Mouse (Mus musculus) thymus, postnatal 14 days (tissue): ENCODE results near the gene Arfip1.
A peak's percentile ranks its signal among the peaks of the same experiment; 100 is the strongest.
"Not testable (repeated sequence)": the region's sequence is repeated elsewhere in the genome, so short reads cannot be mapped to it uniquely, and the experiment has no call there.

Source experiments
- DNase-seq: peaks from one replicate; pipeline ENCODE4 v3.0.0; 2021

Arfip1 gene

DNA sequence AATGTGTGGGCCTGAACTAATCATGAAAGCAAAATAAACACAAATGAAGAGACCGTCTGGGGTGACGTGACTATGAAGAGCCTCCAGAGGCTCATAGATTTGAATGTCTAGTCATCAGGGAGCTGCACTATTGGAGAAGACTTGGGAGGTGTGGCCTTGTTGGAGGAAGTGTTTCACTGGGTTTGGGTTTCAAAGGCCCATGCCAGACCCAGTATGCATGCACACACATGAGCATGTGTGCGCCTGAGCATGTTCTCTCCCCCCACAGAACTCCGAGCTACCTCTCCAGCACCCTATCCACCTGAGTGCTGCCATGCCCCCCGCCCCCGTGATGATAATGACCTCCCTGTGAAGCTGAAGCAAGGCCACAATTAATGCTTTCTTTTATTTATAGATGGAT lies 12.8 kb downstream of the Arfip1 start:
- no peak for DNase-seq

DNA sequence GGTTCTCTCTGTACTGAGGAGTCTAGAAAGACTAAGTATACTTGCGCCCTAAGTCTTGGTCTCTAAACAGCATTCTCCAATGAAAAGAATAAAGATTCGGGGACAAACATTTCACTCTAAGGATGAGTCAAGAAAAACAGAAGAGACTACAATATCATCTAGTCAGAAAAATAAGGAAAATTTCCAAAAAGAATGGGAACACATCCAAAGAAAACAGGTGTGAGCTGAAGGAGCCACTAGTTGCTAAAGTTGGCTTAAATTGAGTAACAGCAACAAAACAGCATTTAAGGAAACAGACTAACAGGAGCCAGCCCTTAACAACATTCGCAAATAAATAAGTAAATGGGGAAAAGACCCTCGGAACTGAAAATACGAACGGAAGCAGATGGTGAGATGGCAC lies 13.9 kb downstream of the Arfip1 start:
- DNase-seq = no peak

DNA sequence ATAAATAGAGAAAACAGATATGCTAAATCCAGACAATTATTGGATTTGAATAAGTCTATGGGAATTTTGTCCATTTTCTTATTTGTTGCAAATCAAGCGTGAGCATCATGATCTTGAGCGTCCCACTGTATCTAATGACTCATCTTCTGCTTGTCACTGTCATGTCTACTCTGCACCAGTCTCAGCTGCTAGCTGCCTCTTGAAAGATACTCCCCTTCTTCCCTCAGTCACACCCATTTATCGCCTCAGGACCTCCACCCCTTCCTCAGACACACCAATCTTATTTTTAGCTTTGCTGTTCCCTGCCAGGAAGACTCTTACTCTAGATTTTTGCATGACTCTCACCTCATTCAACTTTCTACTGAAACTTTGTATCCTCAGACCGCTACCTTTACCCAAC lies 19.0 kb downstream of the Arfip1 start:
- DNase-seq = no peak

DNA sequence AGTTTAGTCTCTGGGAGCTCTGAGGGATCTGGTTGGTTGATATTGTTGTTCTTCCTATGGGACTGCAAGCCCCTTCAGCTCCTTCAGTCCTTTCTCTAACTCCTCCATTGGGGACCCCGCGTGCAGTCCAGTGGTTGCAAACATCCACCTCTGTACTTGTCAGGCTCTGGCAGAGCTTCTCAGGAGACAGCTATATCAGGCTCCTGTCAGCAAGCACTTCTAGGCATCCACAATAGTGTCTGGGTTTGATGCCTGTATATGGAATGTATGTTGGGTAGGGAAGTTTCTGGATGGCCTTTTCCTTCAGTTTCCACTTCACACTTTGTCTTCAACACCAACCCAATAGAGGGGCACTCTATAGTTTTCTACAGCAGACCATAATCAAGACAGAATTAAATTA lies 19.5 kb downstream of the Arfip1 start:
- DNase-seq = not testable (repeated sequence)

DNA sequence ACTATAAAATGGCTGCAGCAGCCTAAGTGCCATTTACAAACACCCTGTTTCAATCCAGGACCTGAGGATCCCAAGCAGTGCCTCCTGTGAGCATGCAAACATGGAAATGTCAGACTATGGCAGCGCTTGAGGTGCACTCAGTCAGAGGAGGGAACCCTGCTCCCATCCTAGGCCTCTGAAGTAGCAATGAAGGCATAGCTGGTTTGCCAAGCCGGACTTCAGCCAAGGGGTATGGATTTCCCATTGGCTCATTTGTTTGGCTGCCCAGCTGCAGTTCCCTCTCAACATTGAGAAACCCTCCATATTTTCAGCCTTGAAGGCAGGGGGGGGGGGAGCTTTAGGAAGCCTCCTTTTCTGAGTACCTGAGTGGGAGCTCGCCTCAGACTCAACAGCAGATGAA lies 24.1 kb downstream of the Arfip1 start:
- DNase-seq = no peak

DNA sequence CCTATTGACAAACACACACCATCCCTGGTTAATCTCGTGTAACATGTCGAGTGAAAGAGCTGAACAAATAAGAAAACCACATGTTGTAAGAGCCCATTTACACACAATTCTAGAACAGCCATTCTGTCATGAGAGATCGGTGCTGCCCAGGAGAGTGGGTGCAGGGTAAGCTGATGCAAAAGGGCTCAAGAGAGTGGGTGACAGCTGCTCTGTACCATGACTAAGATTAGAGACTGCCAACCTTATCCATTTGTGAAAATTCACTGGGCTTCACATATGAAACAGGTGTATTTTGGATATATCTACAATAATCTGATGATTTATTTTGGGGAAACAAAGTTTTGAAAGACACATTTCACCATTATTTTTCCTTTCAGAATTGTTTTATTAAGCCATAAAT lies 26.6 kb downstream of the Arfip1 start:
- DNase-seq = no peak

DNA sequence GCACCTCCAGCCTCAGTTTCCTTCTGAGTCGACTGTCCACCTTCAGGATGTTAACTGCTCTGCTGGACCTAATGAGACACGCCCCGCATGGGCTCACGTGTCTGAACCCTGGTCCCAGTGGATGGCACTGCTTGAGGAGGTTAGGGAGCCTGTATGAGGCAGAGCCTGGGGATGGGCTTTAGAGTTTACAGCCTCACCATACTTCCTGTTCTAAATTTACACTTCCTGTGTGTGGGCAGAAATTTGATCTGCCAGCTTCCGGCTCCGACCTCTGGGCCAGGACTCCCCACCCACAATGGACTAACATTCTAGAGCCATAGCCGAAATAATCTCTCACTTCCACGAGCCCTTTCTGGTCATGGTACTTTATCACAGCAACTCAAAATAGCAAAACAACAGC lies 35.2 kb downstream of the Arfip1 start:
- peak; percentile 31 for DNase-seq

DNA sequence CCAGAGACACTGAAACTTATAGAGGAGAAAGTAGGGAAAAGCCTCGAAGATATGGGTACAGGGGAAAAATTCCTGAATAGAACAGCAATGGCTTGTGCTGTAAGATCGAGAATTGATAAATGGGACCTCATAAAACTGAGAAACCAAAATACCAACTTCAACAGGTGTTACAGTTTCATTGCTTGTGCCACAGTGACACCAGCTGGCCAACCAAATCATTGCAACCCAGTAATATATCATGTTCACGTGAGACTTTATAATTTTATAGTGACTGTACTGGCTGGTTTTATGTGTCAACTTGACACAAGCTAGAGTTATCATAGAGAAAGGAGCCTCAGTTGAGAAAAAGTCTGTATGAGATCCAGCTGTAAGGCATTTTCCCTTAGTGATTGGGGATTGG lies 40.0 kb downstream of the Arfip1 start:
- DNase-seq = peak; percentile 69

DNA sequence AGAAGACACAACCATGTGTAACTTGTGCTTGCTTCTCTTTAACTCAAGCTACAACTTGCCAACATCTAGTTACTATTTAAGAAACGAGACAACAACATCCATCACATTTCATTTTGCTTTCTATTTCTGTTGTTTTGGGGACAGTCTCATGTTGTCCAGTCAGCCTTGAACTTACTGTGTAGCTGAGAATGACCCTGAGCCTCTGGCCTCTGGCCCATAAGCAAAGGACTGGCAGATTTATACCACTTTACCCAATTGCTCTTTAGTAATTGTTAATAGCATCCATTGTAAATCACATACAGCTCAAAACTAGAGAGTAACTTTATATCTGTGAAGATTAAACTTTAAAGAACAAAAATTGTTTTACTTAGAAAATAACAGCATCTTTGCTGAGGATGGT lies 40.5 kb downstream of the Arfip1 start:
- no peak for DNase-seq

DNA sequence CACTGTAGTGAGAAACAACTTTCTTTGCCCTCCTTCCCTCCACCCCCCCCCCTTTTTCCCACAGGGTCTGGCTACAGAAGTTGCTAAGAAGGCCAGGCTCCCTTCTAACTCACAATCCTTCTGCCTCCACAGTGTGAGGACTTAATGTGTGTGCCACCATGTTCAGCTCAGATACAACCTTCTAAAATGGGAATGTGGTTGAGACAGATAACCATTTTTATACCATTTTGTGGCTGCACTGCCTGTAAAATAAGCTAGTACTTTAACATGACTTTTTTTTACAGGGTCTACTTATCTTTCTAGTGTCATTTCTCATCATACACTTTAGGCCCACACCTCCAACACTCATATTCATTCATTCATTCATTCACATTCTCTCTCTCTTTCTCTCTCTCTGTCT lies 41.8 kb downstream of the Arfip1 start:
- DNase-seq = no peak

DNA sequence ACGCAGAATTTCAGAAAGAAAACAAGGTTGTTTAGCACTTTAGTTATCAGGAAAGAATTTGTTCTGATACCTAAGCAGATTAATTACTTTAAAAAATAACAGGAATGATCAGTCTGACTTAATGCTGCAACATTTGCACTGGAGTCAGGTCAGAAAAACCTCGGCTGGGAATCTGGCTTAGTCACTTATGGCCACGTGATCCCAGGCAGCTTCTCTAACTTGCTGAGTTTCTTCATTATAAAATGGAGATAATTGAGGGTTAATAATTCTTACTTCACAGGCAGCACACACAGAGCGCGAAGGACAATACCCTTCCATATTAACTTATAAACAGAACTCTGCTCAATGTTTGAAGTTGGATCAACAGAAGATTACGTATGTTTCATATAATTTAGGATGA lies 45.4 kb downstream of the Arfip1 start:
- DNase-seq = no peak

DNA sequence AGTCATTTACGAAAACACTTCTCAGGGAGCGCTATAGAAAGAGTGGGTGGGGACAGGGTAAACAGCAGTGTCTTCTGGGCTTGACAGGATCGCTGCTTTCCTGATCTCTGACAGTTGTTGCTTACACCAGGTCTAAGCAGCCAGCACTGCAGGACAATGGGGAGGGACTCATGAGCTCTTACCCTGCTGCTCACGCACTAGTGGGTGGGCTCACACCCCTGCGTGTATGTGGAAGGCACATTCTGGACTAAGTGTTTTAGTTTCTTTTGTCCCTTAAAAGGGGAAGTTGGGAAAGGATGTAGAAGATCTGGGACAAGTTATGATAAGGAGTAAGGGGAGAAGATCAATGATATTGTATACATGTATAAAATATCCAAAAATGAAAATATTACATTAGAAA lies 49.2 kb downstream of the Arfip1 start:
- no peak for DNase-seq

DNA sequence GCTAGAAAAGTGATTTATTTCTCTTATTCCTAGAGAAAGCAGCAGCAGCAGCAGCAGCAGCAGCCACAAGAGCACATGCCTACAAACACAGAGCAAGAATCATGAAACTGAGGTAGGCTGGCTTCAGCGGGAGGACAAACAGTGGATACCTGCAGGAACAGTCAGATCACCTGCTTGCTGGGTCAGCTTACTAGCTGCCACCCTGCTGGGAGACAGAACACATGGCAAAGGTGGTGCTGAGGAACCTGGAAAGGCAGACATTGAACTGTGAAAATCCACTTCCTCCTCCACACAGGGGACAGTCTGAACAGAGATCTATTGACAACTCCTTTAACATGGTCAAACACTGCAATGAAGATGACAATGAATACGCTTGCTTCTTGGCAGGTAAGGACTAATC lies 53.4 kb downstream of the Arfip1 start:
- DNase-seq = no peak

DNA sequence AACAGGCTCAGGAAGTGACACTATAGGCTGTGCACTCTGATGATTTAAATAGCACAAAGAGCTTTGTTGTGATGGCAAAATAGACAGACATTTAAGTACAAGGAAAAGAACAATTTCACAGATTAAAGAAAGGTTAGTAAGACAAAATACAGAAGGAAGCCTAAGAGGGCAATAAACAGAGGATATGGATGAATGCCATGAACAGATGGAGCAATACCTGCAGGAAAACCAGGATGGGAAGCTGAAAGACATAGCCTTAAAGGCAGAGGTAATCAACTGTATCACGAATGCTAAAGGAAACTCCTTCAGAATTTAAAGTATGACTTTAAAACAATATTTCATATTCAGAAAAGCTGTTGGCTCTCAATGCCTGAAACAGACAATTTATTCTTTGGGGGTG lies 57.5 kb downstream of the Arfip1 start:
- no peak for DNase-seq

DNA sequence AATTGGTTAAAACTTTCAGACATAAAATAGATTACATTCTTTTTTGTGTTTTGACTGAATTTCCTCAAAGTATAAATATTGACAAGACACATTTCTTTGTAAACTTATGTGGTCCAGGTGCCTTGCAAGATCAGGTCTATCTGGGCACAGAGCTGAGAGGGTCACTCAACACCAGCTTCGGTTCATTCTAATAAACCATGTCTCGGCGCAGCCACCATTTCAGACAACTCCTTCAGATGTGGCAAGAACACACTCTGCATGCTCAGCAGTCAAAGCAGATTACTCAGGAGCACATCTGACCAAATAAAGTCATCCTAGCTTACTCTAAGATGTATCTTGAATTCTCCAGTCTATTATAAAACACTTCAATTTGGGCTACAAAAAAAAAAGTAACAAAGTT lies 66.3 kb downstream of the Arfip1 start:
- no peak for DNase-seq

DNA sequence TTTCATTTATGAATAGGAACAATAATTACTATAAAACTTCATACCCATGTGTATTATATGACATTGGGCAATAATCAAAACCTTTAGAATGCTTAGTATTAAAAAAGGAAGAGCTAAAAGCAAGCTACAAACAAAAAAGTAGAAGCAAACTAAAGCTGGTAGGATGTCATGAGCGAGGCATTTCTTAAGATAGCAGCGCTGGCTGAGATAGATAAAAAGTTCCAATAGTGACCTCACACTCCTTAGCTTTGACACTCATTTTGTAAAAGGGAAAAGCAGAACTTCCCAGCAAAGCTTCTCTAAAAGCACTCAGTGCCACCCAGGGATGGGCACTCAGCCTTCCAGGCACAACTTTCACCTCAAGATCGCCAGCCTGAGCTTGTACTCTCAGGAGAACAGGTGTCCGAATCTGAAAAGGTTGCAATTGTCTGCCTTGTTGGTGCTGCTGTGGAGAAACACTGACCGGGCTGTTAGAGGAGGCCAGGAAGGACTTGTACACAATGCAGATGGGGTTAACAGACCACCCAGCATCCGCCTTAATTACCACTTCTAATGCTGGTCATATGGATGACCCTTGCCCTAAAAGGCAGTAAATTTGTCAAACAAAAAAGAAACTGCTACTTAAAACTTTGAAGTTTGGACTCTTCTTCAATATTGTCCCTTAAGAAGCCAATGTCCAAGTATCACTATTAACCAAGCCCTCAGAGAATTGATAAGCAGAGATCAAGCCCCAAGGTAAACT lies 69.5 kb downstream of the Arfip1 start:
- DNase-seq = no peak

DNA sequence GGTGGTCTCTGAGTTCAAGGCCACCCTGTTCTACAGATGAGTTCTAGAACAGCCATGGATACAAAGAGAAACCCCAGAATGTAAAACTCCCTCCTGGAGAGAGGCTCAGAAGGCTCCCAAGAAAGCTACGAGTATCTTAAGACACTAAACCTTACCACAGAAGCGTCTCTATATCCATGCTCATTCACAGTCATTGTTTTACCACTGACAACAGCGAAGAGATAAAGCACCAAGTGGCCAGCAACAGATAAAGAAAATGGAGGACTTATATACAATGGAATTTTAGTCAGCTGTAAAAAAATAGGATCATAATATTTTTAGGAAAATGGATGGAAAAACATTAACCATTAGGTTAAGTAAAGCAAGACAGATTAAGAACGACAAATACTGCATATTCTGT lies 77.2 kb downstream of the Arfip1 start:
- no peak for DNase-seq

DNA sequence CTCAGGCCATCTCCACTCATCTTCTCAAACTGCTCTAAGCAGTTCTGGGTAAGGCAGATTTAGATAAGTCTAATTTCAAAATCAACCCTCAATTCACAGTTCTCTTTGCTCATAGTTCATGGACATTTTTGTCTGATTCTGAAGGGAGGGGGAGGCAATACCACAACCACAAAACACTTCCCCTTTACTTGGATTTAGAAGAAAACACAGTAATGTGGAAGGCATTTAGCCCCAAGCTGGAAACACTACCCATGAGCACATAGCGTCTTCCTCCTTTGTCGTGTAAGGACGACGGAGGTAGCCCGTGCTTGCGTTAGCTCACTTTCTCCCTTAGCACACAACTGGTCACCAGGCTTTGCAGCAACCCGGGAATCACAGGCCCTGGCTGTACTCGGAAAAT lies 78.1 kb downstream of the Arfip1 start:
- DNase-seq = no peak

DNA sequence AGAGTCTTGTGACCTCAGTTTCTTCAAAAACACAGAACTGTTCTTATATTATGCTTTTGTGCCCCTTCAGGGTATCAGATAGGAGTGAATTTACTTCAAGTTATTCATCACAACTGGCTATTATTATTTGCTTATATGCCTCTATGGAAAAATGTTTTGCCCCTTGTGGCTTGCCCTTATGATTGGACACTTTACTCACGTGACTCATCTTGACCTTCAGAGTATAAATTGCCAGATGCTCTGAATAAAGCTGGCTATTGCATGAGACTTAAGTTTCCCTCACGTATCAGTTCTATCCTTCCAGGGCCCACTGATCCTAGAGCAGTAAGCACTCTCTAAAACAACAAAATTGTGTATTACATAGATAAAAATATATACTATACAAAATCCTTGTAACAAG lies 80.3 kb downstream of the Arfip1 start:
- DNase-seq = no peak

DNA sequence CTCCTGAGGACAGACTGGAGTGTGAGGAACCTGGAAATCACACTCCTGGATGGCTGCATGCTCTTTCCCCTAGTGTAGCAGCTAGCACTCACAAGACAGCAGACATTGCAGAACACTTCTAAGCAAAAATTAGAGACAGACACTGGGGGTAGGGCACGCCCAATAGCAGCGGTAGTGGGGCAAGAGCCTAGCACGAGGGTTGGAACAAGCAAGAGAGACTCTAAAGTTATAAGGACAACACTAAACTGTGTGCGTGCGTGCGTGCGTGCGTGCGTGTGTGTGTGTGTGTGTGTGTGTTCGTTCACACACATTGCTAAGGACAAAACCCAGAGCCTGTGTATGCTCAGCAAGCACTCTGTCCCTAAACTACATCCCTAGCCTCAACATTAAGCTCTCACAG lies 81.9 kb downstream of the Arfip1 start:
- DNase-seq = no peak

DNA sequence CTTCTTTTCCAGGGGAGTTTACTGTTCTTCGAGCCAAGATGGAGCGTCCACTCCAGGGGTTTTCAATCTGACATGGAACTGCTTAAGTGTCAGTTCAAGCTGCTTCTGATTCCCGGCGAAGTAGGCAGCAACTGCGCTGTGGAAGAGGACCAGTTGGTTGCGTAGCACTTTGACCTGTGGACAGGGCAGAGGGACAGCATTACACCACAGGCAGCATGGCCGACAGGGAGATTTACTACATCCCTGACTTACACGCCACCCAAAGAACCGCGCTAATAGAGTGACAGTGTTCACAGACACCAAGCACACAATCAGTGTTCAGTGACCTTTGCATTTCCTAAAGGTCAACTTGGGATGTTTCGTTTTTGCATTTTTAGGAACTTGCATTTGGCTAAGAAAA lies 84.7 kb downstream of the Arfip1 start:
- no peak for DNase-seq

DNA sequence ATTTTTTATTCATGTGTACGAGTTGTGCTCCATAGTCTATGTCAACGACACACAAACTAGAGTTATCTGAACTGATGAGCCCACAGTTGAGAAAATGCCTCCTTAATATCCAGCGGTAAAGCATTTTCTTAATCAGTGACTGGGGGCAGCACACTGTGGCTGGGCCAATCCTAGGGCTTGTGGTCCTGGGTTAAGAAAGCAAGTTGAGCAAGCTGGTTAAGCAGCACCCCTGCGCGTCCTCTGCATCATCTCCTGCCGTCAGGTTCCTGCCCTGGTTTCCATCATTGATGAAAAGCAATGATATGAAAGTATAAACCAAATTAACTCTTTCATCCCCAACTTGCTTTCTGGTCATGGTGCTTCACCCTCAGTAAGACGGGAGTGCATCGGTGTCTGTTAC lies 89.8 kb downstream of the Arfip1 start:
- no peak for DNase-seq

DNA sequence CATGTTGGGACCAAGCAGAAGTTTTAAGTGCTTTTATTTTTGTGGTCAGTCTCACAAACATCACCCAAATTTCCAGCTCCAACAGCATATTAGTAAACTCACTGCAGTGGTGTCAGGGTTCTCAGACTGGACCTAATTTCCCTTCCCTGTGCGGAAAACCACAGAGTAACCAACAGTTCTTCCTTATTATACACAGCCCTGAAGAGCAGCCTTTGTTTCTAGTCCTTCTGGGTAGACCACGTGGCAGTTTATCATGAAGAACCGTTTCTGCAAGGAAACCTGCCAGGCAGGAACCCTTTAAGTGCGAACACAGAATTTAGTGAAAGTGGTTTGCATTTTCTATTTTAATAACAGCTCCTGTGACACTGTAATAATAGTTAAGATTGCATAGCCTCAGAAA lies 90.3 kb downstream of the Arfip1 start:
- no peak for DNase-seq

DNA sequence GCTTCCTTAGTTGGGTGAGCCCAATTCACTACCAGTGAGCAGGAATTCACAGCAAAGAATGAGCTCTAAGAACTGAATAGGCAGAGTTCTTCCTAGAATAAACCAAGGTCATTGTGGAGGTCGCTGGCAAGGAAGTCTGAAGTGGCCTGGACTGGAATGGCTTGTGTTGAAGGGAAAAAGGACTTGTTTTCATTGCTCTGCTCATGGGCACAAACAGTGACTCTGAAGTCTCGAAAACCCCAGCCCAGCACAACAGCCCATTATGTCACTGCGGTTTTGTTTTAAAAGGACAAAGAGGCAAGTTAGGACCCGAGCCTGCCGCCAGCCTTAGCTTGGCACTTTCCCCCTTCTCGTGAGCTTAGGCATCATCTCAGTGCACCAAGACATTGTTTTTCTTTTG lies 93.7 kb downstream of the Arfip1 start:
- no peak for DNase-seq

DNA sequence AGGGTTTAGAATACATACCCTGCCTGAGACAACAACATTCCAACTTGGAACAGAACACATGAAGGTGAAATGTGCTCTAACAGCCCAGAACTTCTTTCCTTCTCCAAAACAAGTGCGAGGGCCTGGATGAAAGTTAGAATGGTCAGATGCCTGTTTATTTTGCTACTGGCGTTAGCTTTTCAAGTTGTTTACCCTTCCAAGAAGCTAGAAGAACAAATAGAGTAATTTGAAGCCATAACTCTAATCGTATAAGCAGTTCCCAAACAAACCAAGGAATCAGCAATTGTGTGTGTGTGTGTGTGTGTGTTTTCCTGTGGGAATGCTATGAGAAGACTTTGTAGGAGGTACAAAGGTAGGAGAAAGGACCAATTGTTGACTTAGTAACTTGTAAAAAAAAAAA lies 97.5 kb downstream of the Arfip1 start:
- no peak for DNase-seq

DNA sequence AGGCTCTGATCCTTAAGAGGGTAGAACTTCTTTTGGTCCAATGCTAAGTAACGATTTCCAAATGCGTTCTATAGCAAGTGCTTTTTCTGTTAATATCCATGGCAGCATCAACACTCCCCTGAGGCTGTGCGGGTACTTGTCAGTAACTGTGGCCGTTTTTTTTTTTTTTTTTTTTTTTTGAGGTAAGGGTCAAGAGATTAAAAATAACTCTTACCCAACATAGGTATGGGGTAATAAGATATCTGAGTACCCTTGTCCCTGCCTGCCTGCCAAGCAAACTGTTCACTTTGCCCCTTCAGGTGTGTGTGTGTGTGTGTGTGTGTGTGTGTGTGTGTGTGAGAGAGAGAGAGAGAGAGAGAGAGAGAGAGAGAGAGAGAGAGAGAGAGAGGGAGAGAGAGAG lies 98.1 kb downstream of the Arfip1 start:
- no peak for DNase-seq
